Mouse (Mus musculus) inflammation-experienced regulatory T-cells, adult 6 months (primary cell): ENCODE measurements around the gene Cyp3a41b. TPM values are rescaled to one million over a fixed set of nuclear protein-coding genes. Genes with fewer than 3 reads are reported as not detected.
"Not testable (repeated sequence)": the region's sequence is repeated elsewhere in the genome, so short reads cannot be mapped to it uniquely, and the experiment has no call there.

Experiments used
- ATAC-seq: one replicate; pipeline ENCODE4 v1.8.0; 2017
- polyA plus RNA-seq, 3 experiments: library from polyadenylated mRNA; unstranded; fragments of 100-300 nt; shearing (Covaris generic); gene quantifications; one replicate each; pipeline ENCODE4 v1.2.1; 2017

The Cyp3a41b gene
- polyA plus RNA-seq = not detected

DNA sequence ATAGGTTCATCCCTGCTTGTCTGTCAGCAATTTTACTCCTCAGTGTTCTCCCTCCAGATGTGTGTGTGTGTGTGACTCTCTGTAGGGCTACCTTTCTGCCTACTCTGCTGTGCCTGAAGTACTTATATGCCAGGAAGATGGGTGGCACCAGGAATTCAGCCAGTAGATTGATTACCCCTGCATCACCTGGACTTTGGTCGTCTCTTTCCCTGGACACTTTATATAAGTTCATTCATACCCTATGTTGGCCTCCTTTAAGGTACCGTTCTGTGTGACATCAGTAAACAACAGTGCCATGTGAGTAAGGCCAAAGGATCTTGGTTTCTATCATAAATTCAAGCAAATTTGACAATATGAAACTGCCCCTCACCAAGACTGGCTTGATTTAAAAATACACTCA is at the start of gene Cyp3a41b:
Gene Cyp3a41b (minus strand): TSS at position 101 of the 400 bp plus-strand sequence.
- ATAC-seq = not testable (repeated sequence)

GRCm38 (mm10) chr5:145632286-145632685 is 47.8 kb upstream of the Cyp3a41b start:
- ATAC-seq = not testable (repeated sequence)

DNA sequence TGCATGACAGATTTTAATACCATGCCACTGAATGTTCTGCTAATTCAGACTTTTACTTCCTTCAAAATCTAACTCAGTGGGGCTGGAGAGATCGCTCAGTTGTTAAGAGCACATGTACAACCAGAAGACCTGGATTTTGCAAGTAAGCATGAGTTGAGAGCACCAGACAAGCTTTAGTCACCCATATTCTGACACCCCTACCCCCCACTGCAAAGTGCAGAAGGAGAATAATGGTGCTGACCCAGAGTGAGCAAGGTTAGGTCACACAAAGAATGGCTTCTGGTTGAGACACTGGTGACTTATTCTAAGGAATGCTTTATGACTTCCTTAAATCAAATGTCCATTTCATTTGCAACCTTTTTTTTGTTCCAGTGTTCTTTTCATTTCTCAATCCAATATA is 20.4 kb upstream of the Cyp3a41b start:
- ATAC-seq = not testable (repeated sequence)

DNA sequence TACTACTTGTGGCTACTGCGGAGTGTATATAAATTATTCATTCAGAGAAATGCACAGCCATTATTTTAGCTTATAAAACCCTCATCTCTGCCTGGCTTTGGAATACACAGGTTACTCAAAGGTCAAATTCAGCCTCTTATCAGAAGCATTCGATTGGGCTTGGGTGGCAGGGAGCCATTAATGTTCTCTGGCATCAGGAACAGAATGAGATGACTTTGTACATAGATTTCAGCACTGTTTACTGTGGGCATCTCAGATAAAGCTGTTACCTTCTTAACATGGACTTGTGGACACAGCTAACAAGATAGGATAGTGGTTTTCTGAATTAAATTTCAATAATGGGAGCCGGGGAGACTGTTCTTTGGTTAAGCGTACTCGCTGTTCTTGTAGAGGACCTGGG is 13.3 kb upstream of the Cyp3a41b start:
- not testable (repeated sequence) for ATAC-seq

- ATAC-seq = not testable (repeated sequence)
Observed at GRCm38 (mm10) chr5:145577321-145577720, 7.2 kb downstream of the Cyp3a41b start.

DNA sequence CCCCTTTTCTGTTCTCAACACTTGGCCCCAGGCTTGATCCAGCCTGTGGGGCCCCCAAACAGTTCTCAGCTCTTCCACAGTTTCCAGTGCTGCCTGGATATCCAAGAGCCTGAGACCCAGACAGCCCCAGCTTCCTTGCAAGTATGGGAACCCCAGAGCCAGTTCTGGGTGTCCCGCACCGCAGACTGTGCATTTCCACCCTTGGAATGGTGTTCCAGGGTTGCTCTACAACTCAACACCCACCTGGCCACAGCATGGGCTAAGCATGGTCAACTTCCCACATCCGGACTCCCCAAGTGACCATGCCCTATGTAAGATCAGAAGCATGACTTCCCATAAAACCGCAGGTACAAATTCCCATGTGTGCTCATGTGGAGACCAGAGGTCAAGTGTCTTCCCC is 8.9 kb downstream of the Cyp3a41b start:
- ATAC-seq = not testable (repeated sequence)

DNA sequence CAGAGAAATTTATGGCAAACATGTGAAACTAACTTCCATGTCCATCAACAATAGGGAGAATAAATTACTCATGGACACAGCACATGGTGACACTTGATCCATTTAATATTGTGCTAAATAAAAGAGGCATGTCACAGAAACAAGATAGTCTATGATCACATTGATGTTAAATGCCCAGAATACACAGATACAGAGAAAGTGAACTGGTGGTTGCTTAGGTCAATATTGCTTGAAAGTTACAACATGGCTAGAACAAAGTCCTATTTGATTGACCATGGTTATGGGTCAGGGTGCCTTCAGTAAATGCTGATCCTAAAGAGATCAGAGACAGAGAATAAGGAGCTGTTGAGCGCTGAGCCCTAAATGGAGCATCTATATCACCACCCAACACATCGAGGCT is 12.6 kb downstream of the Cyp3a41b start:
- not testable (repeated sequence) for ATAC-seq

Other genes with a start within 250 kb of the Cyp3a41b start
- gene Cyp3a57, start 239.5 kb downstream of the Cyp3a41b start, polyA plus RNA-seq = not detected
- not detected for gene Cyp3a16, start 115.0 kb downstream of the Cyp3a41b start, polyA plus RNA-seq
- not detected for gene Cyp3a41a, start 135.4 kb upstream of the Cyp3a41b start, polyA plus RNA-seq
- not detected for gene Cyp3a44, start 221.1 kb upstream of the Cyp3a41b start, polyA plus RNA-seq